Mouse (Mus musculus) bone marrow macrophage, adult 2 months (primary cell): Measurements from ENCODE around the gene Il2rb.

Experiments used
- CTCF ChIP-seq: IDR thresholded peaks from 2 replicates; pipeline ENCODE4 v1.5.1; 2012; ENCODE audit warnings: low read depth, mild to moderate bottlenecking, low read length, moderate library complexity
- POLR2A ChIP-seq: IDR thresholded peaks from 2 replicates; pipeline ENCODE4 v1.6.1; 2012; ENCODE audit warnings: mild to moderate bottlenecking, low read depth, low read length, borderline replicate concordance

DNA sequence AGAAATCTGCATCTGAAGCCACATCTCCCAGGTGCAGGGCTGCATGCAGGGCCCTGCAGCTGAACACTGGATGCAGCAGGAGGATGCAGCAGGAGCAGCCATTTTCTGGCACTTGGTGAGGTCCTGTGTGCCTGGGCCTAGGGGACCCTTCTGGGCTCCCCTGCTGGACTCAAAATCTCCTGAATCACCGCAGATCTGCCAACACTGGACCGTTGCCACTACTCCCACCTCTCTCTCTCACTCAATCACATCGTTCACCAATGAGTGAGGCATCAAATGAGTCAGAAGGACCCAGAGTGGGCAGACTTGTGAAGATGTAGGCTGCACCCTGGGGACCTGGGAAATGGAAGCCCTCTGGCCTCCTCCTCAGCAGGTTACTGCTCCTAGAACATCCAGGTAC lies 46.0 kb upstream of the Il2rb start:
- no peak for TF ChIP-seq CTCF
- TF ChIP-seq POLR2A = no peak
